Comparison of ENCODE assay signal across 13 mouse cellular contexts in genomic region chr11:102201408-102201821, GRCm38 (mm10). TPM values are rescaled to one million over a fixed set of nuclear protein-coding genes. Genes with fewer than 3 reads are reported as not detected.
DNase-seq lines count a peak whose midpoint lies in the region; ATAC-seq and TF ChIP-seq lines count a peak whose summit lies in the region.
"Had no signal": no experiment of that assay in that cellular context is flagged by ENCODE, and none has a peak within 500 bp of the region (broad histone marks: within the 10 kb centered on the region; RNA-seq: fewer than 3 reads in every experiment).

No protein-coding gene starts in this region.

- POLR2A ChIA-PET in Patski (lab: Charles Lee): no interaction called here

- no peak overlapping the region for H3K27ac ChIP-seq in liver, postnatal 0 days (ENCODE audit: low read depth)
- no peak overlapping the region for H3K27ac ChIP-seq in liver, embryonic 11.5 days (ENCODE audit: low read depth, low read length)
- H3K27ac ChIP-seq: forebrain, embryonic 15.5 days; heart, embryonic 15.5 days; limb, embryonic 13.5 days had no signal

- H3K9me3 ChIP-seq in liver, postnatal 0 days (ENCODE audit: low read length): no peaks in the 10 kb centered on the region
- no peaks in the 10 kb centered on the region for H3K9me3 ChIP-seq in liver, embryonic 11.5 days (ENCODE audit: control insufficient read depth, low read length)
- H3K9me3 ChIP-seq: forebrain, embryonic 15.5 days; heart, embryonic 15.5 days; limb, embryonic 13.5 days had no signal

- no peaks in the 10 kb centered on the region for H3K4me1 ChIP-seq in liver, postnatal 0 days (ENCODE audit: insufficient read depth)
- H3K4me1 ChIP-seq in liver, embryonic 11.5 days (replicated peaks; ENCODE audit: control insufficient read depth, insufficient read depth, low read length): no peaks in the 10 kb centered on the region; the same call in 1 of the 2 replicates
- H3K4me1 ChIP-seq: limb, embryonic 13.5 days had no signal

- DNase-seq in frontal cortex, adult 2 months (ENCODE audit: extremely low spot score in 1 of 2, low spot score in 1 of 2): peak; percentile 63 to 80
- no peak for DNase-seq in frontal cortex, postnatal 25 days (ENCODE audit: low spot score in 2 of 2)
- no peak for DNase-seq in liver, postnatal 0 days
- DNase-seq in liver, embryonic 11.5 days (ENCODE audit: low spot score): no peak
- no peak for DNase-seq in Patski (ENCODE audit: low read depth, low spot score)
- DNase-seq in right cerebral cortex, postnatal 4 days: peak; percentile 13
- DNase-seq in urinary bladder, postnatal 10 days (ENCODE audit: low spot score): no peak
- DNase-seq in natural killer cell, adult 2 months (ENCODE audit: low spot score in 2 of 2): no peak
- DNase-seq: adrenal gland, postnatal 14 days; kidney, adult 11 months had no signal

- no peak for ATAC-seq in liver, postnatal 0 days
- no peak for ATAC-seq in liver, embryonic 11.5 days (replicated peaks; ENCODE audit: low FRiP score)
- ATAC-seq in Patski: peak; percentile 70
- ATAC-seq: forebrain, embryonic 15.5 days had no signal

- H3K9ac ChIP-seq in liver, postnatal 0 days (replicated peaks): no peak overlapping the region
- H3K9ac ChIP-seq in liver, embryonic 11.5 days (ENCODE audit: low read depth, low read length): no peak overlapping the region
- H3K9ac ChIP-seq: forebrain, embryonic 15.5 days; heart, embryonic 15.5 days; limb, embryonic 13.5 days had no signal

- CTCF ChIA-PET in Patski (lab: Charles Lee): no interaction called here

- TF ChIP-seq CTCF in liver, postnatal 0 days (IDR thresholded peaks at IDR 0.05; ENCODE audit: low read depth): peak; percentile 32; the same call in 1 of the 2 replicates
- no peak for TF ChIP-seq CTCF in Patski (IDR thresholded peaks at IDR 0.05)

- in situ Hi-C loops in Patski (cut with MboI; ENCODE audit: low pct_unique_long_range_greater_than_20kb): no loop called here

- H3K27me3 ChIP-seq in liver, postnatal 0 days (ENCODE audit: insufficient read depth, low read length): no peaks in the 10 kb centered on the region
- H3K27me3 ChIP-seq in liver, embryonic 11.5 days (replicated peaks; ENCODE audit: control insufficient read depth, insufficient read depth, low read length): no peaks in the 10 kb centered on the region
- H3K27me3 ChIP-seq in Patski: no peaks in the 10 kb centered on the region
- H3K27me3 ChIP-seq: forebrain, embryonic 15.5 days; heart, embryonic 15.5 days; limb, embryonic 13.5 days had no signal

- H3K4me3 ChIP-seq in liver, postnatal 0 days (ENCODE audit: low read depth, low read length): no peak overlapping the region
- no peak overlapping the region for H3K4me3 ChIP-seq in liver, embryonic 11.5 days (ENCODE audit: low read depth, low read length)
- H3K4me3 ChIP-seq: forebrain, embryonic 15.5 days; heart, embryonic 15.5 days; limb, embryonic 13.5 days had no signal

- no peak for TF ChIP-seq EP300 in liver, postnatal 0 days (IDR thresholded peaks at IDR 0.05; ENCODE audit: low read depth)

- H3K36me3 ChIP-seq in liver, postnatal 0 days (replicated peaks; ENCODE audit: insufficient read depth, low read length): peaks cover 71% of the 10 kb centered on the region
- peaks cover 36% of the 10 kb centered on the region for H3K36me3 ChIP-seq in liver, embryonic 11.5 days (ENCODE audit: control insufficient read depth, insufficient read depth, low read length)

- 81% methylated on average over 12 of the region's 12 CpGs for WGBS in liver, postnatal 0 days (ENCODE audit: insufficient replicate concordance)
- WGBS in liver, embryonic 11.5 days: 82% methylated on average over 12 of the region's 12 CpGs

- no peak overlapping the region for H3K4me2 ChIP-seq in liver, postnatal 0 days (ENCODE audit: low read depth, low read length)
- no peak overlapping the region for H3K4me2 ChIP-seq in liver, embryonic 11.5 days
- H3K4me2 ChIP-seq: forebrain, embryonic 15.5 days; heart, embryonic 15.5 days; limb, embryonic 13.5 days had no signal

RNA-seq across cellular contexts. Expression of gene G6pc3, which starts 12.0 kb away (rescaled TPM):
- 87.5 and 91.4 TPM in 2 replicates for polyA plus RNA-seq in frontal cortex, adult 2 months (2012; rRNA removed)
- polyA plus RNA-seq in liver, postnatal 0 days (2015; fragmentation: Nextera tagmentation; extraction: Ambion mirVana): 6.7 and 6.8 TPM in 2 replicates
- 38.8 and 39.5 TPM in 2 replicates for polyA plus RNA-seq in liver, embryonic 11.5 days (2014; fragmentation: Nextera tagmentation; extraction: Ambion mirVana)
- polyA plus RNA-seq in Patski (2021): 110 TPM

RNA-seq across cellular contexts. Expression of gene Lsm12, which starts 16.3 kb away (rescaled TPM):
- 32.9 and 35.5 TPM in 2 replicates for polyA plus RNA-seq in frontal cortex, adult 2 months (2012; rRNA removed)
- polyA plus RNA-seq in liver, postnatal 0 days (2015; fragmentation: Nextera tagmentation; extraction: Ambion mirVana): 52.2 and 55.0 TPM in 2 replicates
- polyA plus RNA-seq in liver, embryonic 11.5 days (2014; fragmentation: Nextera tagmentation; extraction: Ambion mirVana): 80.1 and 83.2 TPM in 2 replicates
- polyA plus RNA-seq in Patski (2021): 45.0 TPM

RNA-seq across cellular contexts. Expression of gene Hdac5, which starts 28.6 kb away (rescaled TPM):
- 256 and 323 TPM in 2 replicates for polyA plus RNA-seq in frontal cortex, adult 2 months (2012; rRNA removed)
- 17.7 and 17.8 TPM in 2 replicates for polyA plus RNA-seq in liver, postnatal 0 days (2015; fragmentation: Nextera tagmentation; extraction: Ambion mirVana)
- 23.8 and 26.0 TPM in 2 replicates for polyA plus RNA-seq in liver, embryonic 11.5 days (2014; fragmentation: Nextera tagmentation; extraction: Ambion mirVana)
- 63.8 TPM for polyA plus RNA-seq in Patski (2021)

RNA-seq across cellular contexts. Expression of gene Tmem101, which starts 45.2 kb away (rescaled TPM):
- polyA plus RNA-seq in frontal cortex, adult 2 months (2012; rRNA removed): 28.1 TPM in 2 replicates
- polyA plus RNA-seq in liver, postnatal 0 days (2015; fragmentation: Nextera tagmentation; extraction: Ambion mirVana): 5.8 and 6.4 TPM in 2 replicates
- polyA plus RNA-seq in liver, embryonic 11.5 days (2014; fragmentation: Nextera tagmentation; extraction: Ambion mirVana): 25.7 and 26.0 TPM in 2 replicates
- polyA plus RNA-seq in Patski (2021): 30.3 TPM

RNA-seq across cellular contexts. Expression of gene BC030867, which starts 47.3 kb away (rescaled TPM):
- polyA plus RNA-seq in frontal cortex, adult 2 months (2012; rRNA removed): 1.2 and 1.9 TPM in 2 replicates
- polyA plus RNA-seq in liver, postnatal 0 days (2015; fragmentation: Nextera tagmentation; extraction: Ambion mirVana): 4.7 and 4.9 TPM in 2 replicates
- polyA plus RNA-seq in liver, embryonic 11.5 days (2014; fragmentation: Nextera tagmentation; extraction: Ambion mirVana): 28.2 and 29.4 TPM in 2 replicates
- polyA plus RNA-seq in Patski (2021): 6.8 TPM

Comparison
In these comparisons a context has a peak if more than half of its experiments do, and no peak if none do; other contexts are left out.
1. DNase-seq: peak in frontal cortex, adult 2 months (2 of 2) and right cerebral cortex, postnatal 4 days (single experiment); none in frontal cortex, postnatal 25 days (0 of 2), liver, postnatal 0 days (single experiment), liver, embryonic 11.5 days (single experiment), Patski (single experiment), urinary bladder, postnatal 10 days (single experiment) and natural killer cell, adult 2 months (0 of 2).